Mouse (Mus musculus) midbrain, embryonic 14.5 days (tissue): ENCODE measurements around the gene Ccdc117. TPM values are rescaled to one million over a fixed set of nuclear protein-coding genes. Genes with fewer than 3 reads are reported as not detected.
A peak's percentile ranks its signal among the peaks of the same experiment; 100 is the strongest.
"Not testable (repeated sequence)": the region's sequence is repeated elsewhere in the genome, so short reads cannot be mapped to it uniquely, and the experiment has no call there.

Experiments used
- ATAC-seq: fragments of 200-750 bp; cut with Nextera tagmentation; 2 replicates; pipeline ENCODE4 v1.8.0; 2017; ENCODE audit warnings: moderate number of reproducible peaks, moderate library complexity; ENCODE audit not compliant: low FRiP score, low TSS enrichment
- DNase-seq: peaks from one replicate; pipeline ENCODE4 v3.0.0-alpha.2; 2015
- H3K27ac ChIP-seq: fragments of 300-500 bp; sonication (generic); replicated peaks from 2 replicates; pipeline ENCODE4 v1.5.1; 2014; ENCODE audit warnings: mild to moderate bottlenecking, low read depth, low read length, moderate library complexity
- H3K27me3 ChIP-seq: fragments of 300-500 bp; sonication (generic); 2 replicates; pipeline ENCODE4 v1.6.1; 2014; ENCODE audit warnings: low read length, control low read depth, mixed read lengths; ENCODE audit not compliant: control insufficient read depth, insufficient read depth
- H3K36me3 ChIP-seq: fragments of 300-500 bp; sonication (generic); 2 replicates; pipeline ENCODE4 v1.6.1; 2014; ENCODE audit warnings: low read length, control low read depth; ENCODE audit not compliant: control insufficient read depth, insufficient read depth
- H3K4me1 ChIP-seq: fragments of 300-500 bp; sonication (generic); 2 replicates; pipeline ENCODE4 v1.6.1; 2014; ENCODE audit warnings: mild to moderate bottlenecking, antibody characterized with exemption, low read length, control low read depth; ENCODE audit not compliant: control insufficient read depth, insufficient read depth
- H3K4me2 ChIP-seq: fragments of 300-500 bp; sonication (generic); 2 replicates; pipeline ENCODE4 v1.6.1; 2014; ENCODE audit warnings: mild to moderate bottlenecking, low read length, moderate library complexity
- H3K4me3 ChIP-seq: fragments of 300-500 bp; sonication (generic); replicated peaks from 2 replicates; pipeline ENCODE4 v1.5.1; 2014; ENCODE audit warnings: low read depth, low read length
- H3K9ac ChIP-seq: fragments of 300-500 bp; sonication (generic); replicated peaks from 2 replicates; pipeline ENCODE4 v1.6.1; 2014; ENCODE audit warnings: mild to moderate bottlenecking, low read length, moderate library complexity
- H3K9me3 ChIP-seq: fragments of 300-500 bp; sonication (generic); 2 replicates; pipeline ENCODE4 v1.6.1; 2016; ENCODE audit warnings: low read length, control low read depth, mixed read lengths; ENCODE audit not compliant: control insufficient read depth
- WGBS: fragments of 180-500 bp; shearing (Covaris S2); extraction: QIAGEN DNeasy Blood & Tissue Kit; methylation state at CpG from one replicate; pipeline ENCODE4 v1.1.7; 2014; 5-methylcytosine and 5-hydroxymethylcytosine counted together
- polyA plus RNA-seq: library from polyadenylated mRNA; unstranded; fragments of >200 nt; fragmentation: Nextera tagmentation; extraction: Ambion mirVana; gene quantifications from 2 replicates; pipeline ENCODE4 v1.2.1, GENCODE M21; 2014

The Ccdc117 gene
- polyA plus RNA-seq, 1 experiment from 2014 or later, result 14.8 TPM

- H3K27ac ChIP-seq, H3K9me3 ChIP-seq, H3K4me3 ChIP-seq, H3K9ac ChIP-seq, H3K36me3 ChIP-seq, H3K4me1 ChIP-seq, H3K27me3 ChIP-seq, DNase-seq, ATAC-seq, H3K4me2 ChIP-seq: not testable (repeated sequence)
- WGBS, result 92% methylated on average over 10 of the region's 10 CpGs
These were observed 52.6 kb downstream of the Ccdc117 start for GRCm38 (mm10) chr11:5489433-5489832.

GRCm38 (mm10) chr11:5485193-5486011 is 56.6 kb downstream of the Ccdc117 start:
- Histone ChIP-seq H3K27ac (no peak overlapping the region), H3K4me2 (peak overlapping the region; percentile 57), H3K36me3 (no peaks in the 10 kb centered on the region), H3K4me3 (peak overlapping the region; percentile 29), H3K9me3 (no peaks in the 10 kb centered on the region), H3K4me1 (no peaks in the 10 kb centered on the region), H3K9ac (peak overlapping the region; percentile 42; the same call in 1 of the 2 replicates), H3K27me3 (no peaks in the 10 kb centered on the region)
- peak; percentile 69; the same call in 1 of the 2 replicates for ATAC-seq
- WGBS, result 21% methylated on average over 15 of the region's 15 CpGs
- peak; percentile 97 for DNase-seq

- Histone ChIP-seq H3K4me2 (no peak overlapping the region), H3K9ac (no peak overlapping the region), H3K27ac (no peak overlapping the region), H3K4me1 (no peaks in the 10 kb centered on the region), H3K9me3 (no peaks in the 10 kb centered on the region), H3K27me3 (no peaks in the 10 kb centered on the region), H3K36me3 (no peaks in the 10 kb centered on the region), H3K4me3 (no peak overlapping the region)
- DNase-seq (no peak), ATAC-seq (no peak)
- 88% methylated on average over 13 of the region's 13 CpGs for WGBS
These were observed 59.4 kb downstream of the Ccdc117 start for GRCm38 (mm10) chr11:5482581-5482980.

Other genes starting within 250 kb of the Ccdc117 start
- 7.2 and 7.8 TPM in 2 replicates for gene Znrf3, start 97.3 kb downstream of the Ccdc117 start, polyA plus RNA-seq
- 130 and 138 TPM in 2 replicates for gene Xbp1, start 21.5 kb downstream of the Ccdc117 start, polyA plus RNA-seq
- gene Ankrd36, start 27.5 kb upstream of the Ccdc117 start, polyA plus RNA-seq, result not detected in 2 replicates
- 180 and 218 TPM in 2 replicates for gene Mrps24, start 173.5 kb upstream of the Ccdc117 start, polyA plus RNA-seq
- 21.5 and 23.9 TPM in 2 replicates for gene Urgcp, start 220.2 kb upstream of the Ccdc117 start, polyA plus RNA-seq
- 145 and 148 TPM in 2 replicates for gene Dbnl, start 246.3 kb upstream of the Ccdc117 start, polyA plus RNA-seq